9 mouse cellular contexts compared by ENCODE assay signal in genomic region chr2:180385231-180385895, GRCm38 (mm10). TPM values are rescaled to one million over a fixed set of nuclear protein-coding genes. Genes with fewer than 3 reads are reported as not detected.
A peak's percentile ranks its signal among the peaks of the same experiment; 100 is the strongest.
DNase-seq lines count a peak whose midpoint lies in the region; ATAC-seq and TF ChIP-seq lines count a peak whose summit lies in the region.
"Had no signal": no experiment of that assay in that cellular context is flagged by ENCODE, and none has a peak within 500 bp of the region (broad histone marks: within the 10 kb centered on the region; RNA-seq: fewer than 3 reads in every experiment).

No protein-coding gene starts in this region.

- H3K4me1 ChIP-seq in embryonic facial prominence, embryonic 15.5 days: peaks cover 15% of the 10 kb centered on the region
- H3K4me1 ChIP-seq in heart, embryonic 15.5 days (replicated peaks): peaks cover 9% of the 10 kb centered on the region
- H3K4me1 ChIP-seq: liver, embryonic 15.5 days had no signal

- 4% methylated on average over 26 of the region's 26 CpGs for WGBS in embryonic facial prominence, embryonic 15.5 days
- WGBS in heart, embryonic 15.5 days: under 1% methylated on average over 25 of the region's 26 CpGs

- peak overlapping the region; percentile 41 for H3K4me3 ChIP-seq in embryonic facial prominence, embryonic 15.5 days (replicated peaks)
- H3K4me3 ChIP-seq in heart, embryonic 15.5 days: peak overlapping the region; percentile 73
- no peak overlapping the region for H3K4me3 ChIP-seq in left cerebral cortex, adult 2 months
- H3K4me3 ChIP-seq: liver, embryonic 15.5 days had no signal

- H3K9ac ChIP-seq in embryonic facial prominence, embryonic 15.5 days: no peak overlapping the region
- H3K9ac ChIP-seq in heart, embryonic 15.5 days: peak overlapping the region; percentile 92
- H3K9ac ChIP-seq: liver, embryonic 15.5 days had no signal

- no peaks in the 10 kb centered on the region for H3K9me3 ChIP-seq in embryonic facial prominence, embryonic 15.5 days (replicated peaks)
- no peaks in the 10 kb centered on the region for H3K9me3 ChIP-seq in heart, embryonic 15.5 days (replicated peaks)
- H3K9me3 ChIP-seq: liver, embryonic 15.5 days had no signal

- H3K36me3 ChIP-seq in embryonic facial prominence, embryonic 15.5 days: no peaks in the 10 kb centered on the region
- H3K36me3 ChIP-seq in heart, embryonic 15.5 days: no peaks in the 10 kb centered on the region
- H3K36me3 ChIP-seq: liver, embryonic 15.5 days had no signal

- TF ChIP-seq CTCF in left cerebral cortex, adult 2 months (IDR thresholded peaks at IDR 0.05): no peak

- no peak overlapping the region for H3K27ac ChIP-seq in embryonic facial prominence, embryonic 15.5 days (replicated peaks)
- H3K27ac ChIP-seq in heart, embryonic 15.5 days: peak overlapping the region; percentile 97
- H3K27ac ChIP-seq in left cerebral cortex, adult 2 months: no peak overlapping the region
- H3K27ac ChIP-seq: liver, embryonic 15.5 days had no signal

- peak overlapping the region; percentile 69 for H3K4me2 ChIP-seq in embryonic facial prominence, embryonic 15.5 days (replicated peaks)
- H3K4me2 ChIP-seq in heart, embryonic 15.5 days: peak overlapping the region; percentile 71
- H3K4me2 ChIP-seq: liver, embryonic 15.5 days had no signal

- peak; percentile 74 for ATAC-seq in embryonic facial prominence, embryonic 15.5 days (ENCODE audit: insufficient number of reproducible peaks, low FRiP score, low TSS enrichment, low read depth)
- peak; percentile 91 for ATAC-seq in heart, embryonic 15.5 days (replicated peaks; ENCODE audit: insufficient number of reproducible peaks, insufficient read depth, low FRiP score, low read depth)

- intact Hi-C loops in left cerebral cortex, adult 2 months (cut with DNase I): no loop called here

- DNase-seq in R1 (ENCODE audit: low read depth, low spot score): peak; percentile 30
- peak; percentile 7 for DNase-seq in mesoderm, embryonic 11.5 days (ENCODE audit: low read depth, low spot score)
- no peak for DNase-seq in cerebellum, adult 9-10 months
- no peak for DNase-seq in left cerebral cortex, adult 9 months (ENCODE audit: low spot score in 2 of 2)
- no peak for DNase-seq in left cerebral cortex, adult 2 months (ENCODE audit: extremely low spot score in 1 of 2, low spot score in 2 of 2)
- DNase-seq in spleen, postnatal 14 days (ENCODE audit: low spot score in 2 of 2): no peak

- peaks cover 58% of the 10 kb centered on the region for H3K27me3 ChIP-seq in embryonic facial prominence, embryonic 15.5 days
- peaks cover 12% of the 10 kb centered on the region; the same call in 1 of the 2 replicates for H3K27me3 ChIP-seq in heart, embryonic 15.5 days

RNA-seq across cellular contexts. Expression of gene Gata5, which starts 50.9 kb away (rescaled TPM):
- not detected in 2 replicates for polyA plus RNA-seq in embryonic facial prominence, embryonic 15.5 days (2015; fragmentation: Nextera tagmentation; extraction: Ambion mirVana)
- polyA plus RNA-seq in heart, embryonic 15.5 days (2015; fragmentation: Nextera tagmentation; extraction: Ambion mirVana): 5.3 and 7.9 TPM in 2 replicates
- total RNA-seq in left cerebral cortex, adult 2 months (2021): not detected

Comparison
In these comparisons a context has a peak if more than half of its experiments do, and no peak if none do; other contexts are left out.
1. DNase-seq: peak in R1 (single experiment) and mesoderm, embryonic 11.5 days (single experiment); none in cerebellum, adult 9-10 months (single experiment), left cerebral cortex, adult 9 months (0 of 2), left cerebral cortex, adult 2 months (0 of 2) and spleen, postnatal 14 days (0 of 2).